In the genomic region with DNA sequence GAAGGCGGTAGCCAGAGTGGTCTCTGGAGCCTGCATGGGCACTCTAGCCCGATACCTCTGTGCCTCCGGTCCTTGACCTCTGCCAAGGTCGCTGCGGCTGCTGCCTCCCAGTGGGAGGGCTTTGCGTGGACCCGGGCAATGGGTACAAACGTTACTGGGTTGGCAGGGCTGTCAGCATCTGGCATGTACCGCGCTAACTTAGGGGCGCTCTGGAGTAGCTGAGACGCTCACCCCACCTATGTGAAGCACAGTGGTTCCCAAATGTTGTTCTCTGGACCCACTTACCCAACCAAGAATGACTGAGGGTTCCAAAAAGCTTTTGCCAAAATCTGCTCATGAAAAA, we compare ENCODE assay signal across 7 mouse cellular contexts. TPM values are rescaled to one million over a fixed set of nuclear protein-coding genes. Genes with fewer than 3 reads are reported as not detected.
DNase-seq lines count a peak whose midpoint lies in the region; ATAC-seq lines count a peak whose summit lies in the region.

No protein-coding gene starts in this region.

- H3K4me3 ChIP-seq in neural tube, embryonic 11.5 days (ENCODE audit: low read depth, low read length) = peak overlapping the region; percentile 61
- peak overlapping the region; percentile 77 for H3K4me3 ChIP-seq in forebrain, embryonic 10.5 days
- H3K4me3 ChIP-seq in liver, embryonic 13.5 days (replicated peaks) = peak overlapping the region; percentile 88

- no peaks in the 10 kb centered on the region for H3K9me3 ChIP-seq in neural tube, embryonic 11.5 days (ENCODE audit: control insufficient read depth, low read length)
- H3K9me3 ChIP-seq in forebrain, embryonic 10.5 days = no peaks in the 10 kb centered on the region
- no peaks in the 10 kb centered on the region for H3K9me3 ChIP-seq in liver, embryonic 13.5 days (replicated peaks)

- H3K36me3 ChIP-seq in neural tube, embryonic 11.5 days (ENCODE audit: control insufficient read depth, insufficient read depth, low read length) = no peaks in the 10 kb centered on the region
- H3K36me3 ChIP-seq in forebrain, embryonic 10.5 days (replicated peaks) = no peaks in the 10 kb centered on the region
- no peaks in the 10 kb centered on the region for H3K36me3 ChIP-seq in liver, embryonic 13.5 days

- 1% methylated on average over 12 of the region's 12 CpGs for WGBS in neural tube, embryonic 11.5 days
- 1% methylated on average over 12 of the region's 12 CpGs for WGBS in forebrain, embryonic 10.5 days
- WGBS in liver, embryonic 13.5 days (ENCODE audit: insufficient replicate concordance) = under 1% methylated on average over 12 of the region's 12 CpGs

- peak; percentile 70 for ATAC-seq in neural tube, embryonic 11.5 days (ENCODE audit: insufficient read depth, low FRiP score, low TSS enrichment)
- ATAC-seq in liver, embryonic 13.5 days (ENCODE audit: low read depth) = peak; percentile 75

- H3K27me3 ChIP-seq in neural tube, embryonic 11.5 days (ENCODE audit: control insufficient read depth, insufficient read depth, low read length) = no peaks in the 10 kb centered on the region
- H3K27me3 ChIP-seq in forebrain, embryonic 10.5 days (ENCODE audit: poor library complexity, severe bottlenecking) = peaks cover 18% of the 10 kb centered on the region
- no peaks in the 10 kb centered on the region for H3K27me3 ChIP-seq in liver, embryonic 13.5 days

- peak overlapping the region; percentile 65 for H3K9ac ChIP-seq in neural tube, embryonic 11.5 days (ENCODE audit: low read length)
- peak overlapping the region; percentile 84 for H3K9ac ChIP-seq in liver, embryonic 13.5 days

- DNase-seq in neural tube, embryonic 11.5 days (ENCODE audit: low spot score) = no peak
- no peak for DNase-seq in neural tube, embryonic 10.5 days (ENCODE audit: extremely low spot score, low spot score)
- DNase-seq in forebrain, embryonic 10.5 days (ENCODE audit: extremely low spot score, low spot score) = no peak
- DNase-seq in liver, embryonic 13.5 days = no peak
- DNase-seq in telencephalon, adult 2 months (ENCODE audit: low read depth, low spot score) = peak; percentile 18
- DNase-seq in left cerebral cortex, postnatal 14 days (ENCODE audit: low spot score in 2 of 2) = no peak
- no peak for DNase-seq in right cerebral cortex, postnatal 4 days

- intact Hi-C loops in left cerebral cortex, postnatal 14 days (cut with DNase I) = no loop called here

- no peaks in the 10 kb centered on the region for H3K4me1 ChIP-seq in neural tube, embryonic 11.5 days (ENCODE audit: control insufficient read depth, insufficient read depth, low read length)
- H3K4me1 ChIP-seq in forebrain, embryonic 10.5 days = peaks cover 16% of the 10 kb centered on the region
- peaks cover 54% of the 10 kb centered on the region for H3K4me1 ChIP-seq in liver, embryonic 13.5 days (replicated peaks)

- H3K27ac ChIP-seq in neural tube, embryonic 11.5 days (ENCODE audit: low read depth, low read length) = no peak overlapping the region
- H3K27ac ChIP-seq in forebrain, embryonic 10.5 days = peak overlapping the region; percentile 91
- peak overlapping the region; percentile 86 for H3K27ac ChIP-seq in liver, embryonic 13.5 days

- H3K4me2 ChIP-seq in neural tube, embryonic 11.5 days (ENCODE audit: low read depth) = peak overlapping the region; percentile 58
- peak overlapping the region; percentile 88 for H3K4me2 ChIP-seq in liver, embryonic 13.5 days

RNA-seq across cellular contexts. Expression of a gene that starts 0.3 kb away (rescaled TPM):
- polyA plus RNA-seq in neural tube, embryonic 11.5 days (2014; fragmentation: Nextera tagmentation; extraction: Ambion mirVana) = 19.2 and 20.0 TPM in 2 replicates
- polyA plus RNA-seq in forebrain, embryonic 10.5 days (2016; fragmentation: Nextera tagmentation; extraction: Ambion mirVana) = 29.1 and 35.3 TPM in 2 replicates
- 26.2 and 30.3 TPM in 2 replicates for polyA plus RNA-seq in liver, embryonic 13.5 days (2015; fragmentation: Nextera tagmentation; extraction: Ambion mirVana)
- 10 to 100 TPM; 17.9 to 23.4 TPM for total RNA-seq in left cerebral cortex, postnatal 14 days (2021)
